Mouse (Mus musculus): Measurements from ENCODE around the gene R3hdm1. TPM values are rescaled to one million over a fixed set of nuclear protein-coding genes. Genes with fewer than 3 reads are reported as not detected.
A peak's percentile ranks its signal among the peaks of the same experiment; 100 is the strongest.

The R3hdm1 gene
- polyA plus RNA-seq, 1 experiment, result 32.6 TPM

GRCm38 (mm10) chr1:128223304-128223703 is 120.2 kb downstream of the R3hdm1 start:
- Histone ChIP-seq H3ac (ENCODE audit: control insufficient read depth, insufficient read length) (no peak overlapping the region), H3K4me3 (no peak overlapping the region), H3K27me3 (ENCODE audit: control insufficient read depth, insufficient read depth, insufficient read length) (no peaks in the 10 kb centered on the region), H3K4me2 (ENCODE audit: low read depth) (no peak overlapping the region), H3K79me2 (ENCODE audit: control insufficient read depth, insufficient read depth) (no peaks in the 10 kb centered on the region), H3K36me3 (ENCODE audit: control insufficient read depth, insufficient read depth) (peaks cover 46% of the 10 kb centered on the region)
- TF ChIP-seq CEBPB (IDR thresholded peaks at IDR 0.05; ENCODE audit: insufficient read depth, poor library complexity, severe bottlenecking), result no peak
- no peak for TF ChIP-seq MYOG (IDR thresholded peaks at IDR 0.05; ENCODE audit: control insufficient read depth in 1 of 3, insufficient read depth in 1 of 3, insufficient read length in 2 of 3, low read depth in 2 of 3)
- TF ChIP-seq TCF12 (IDR thresholded peaks at IDR 0.05; ENCODE audit: insufficient read depth, poor library complexity, severe bottlenecking), result no peak
- no peak for TF ChIP-seq POLR2A (IDR thresholded peaks at IDR 0.05; ENCODE audit: insufficient read length, low read depth)
- TF ChIP-seq TCF3 (IDR thresholded peaks at IDR 0.05; ENCODE audit: insufficient read length, low read depth), result no peak
- no peak for TF ChIP-seq MAX (IDR thresholded peaks at IDR 0.05; ENCODE audit: low read depth)
- no peak for TF ChIP-seq USF1 (IDR thresholded peaks at IDR 0.05; ENCODE audit: low read depth)
- TF ChIP-seq MYOD1 (IDR thresholded peaks at IDR 0.05; ENCODE audit: control insufficient read depth in 1 of 3, insufficient read length in 2 of 3, low read depth in 2 of 3), result no peak

- Histone ChIP-seq H3K27me3 (ENCODE audit: control insufficient read depth, insufficient read depth, insufficient read length) (no peaks in the 10 kb centered on the region), H3K79me2 (ENCODE audit: control insufficient read depth, insufficient read depth) (no peaks in the 10 kb centered on the region), H3K4me3 (no peak overlapping the region), H3ac (ENCODE audit: control insufficient read depth, insufficient read length) (no peak overlapping the region), H3K36me3 (ENCODE audit: control insufficient read depth, insufficient read depth) (peaks cover 52% of the 10 kb centered on the region), H3K4me2 (ENCODE audit: low read depth) (no peak overlapping the region)
- TF ChIP-seq CEBPB (IDR thresholded peaks at IDR 0.05; ENCODE audit: insufficient read depth, poor library complexity, severe bottlenecking) (no peak), REST (IDR thresholded peaks at IDR 0.05; ENCODE audit: insufficient read depth, insufficient read length) (no peak), POLR2A (IDR thresholded peaks at IDR 0.05; ENCODE audit: insufficient read length, low read depth) (no peak), TCF3 (IDR thresholded peaks at IDR 0.05; ENCODE audit: insufficient read length, low read depth) (no peak), E2F4 (IDR thresholded peaks at IDR 0.05; ENCODE audit: insufficient read depth) (no peak), TCF12 (IDR thresholded peaks at IDR 0.05; ENCODE audit: insufficient read depth, poor library complexity, severe bottlenecking) (no peak), POLR2AphosphoS2 (IDR thresholded peaks at IDR 0.05; ENCODE audit: insufficient read length, low read depth) (no peak), MYOD1 (IDR thresholded peaks at IDR 0.05; ENCODE audit: control insufficient read depth in 1 of 3, insufficient read length in 2 of 3, low read depth in 2 of 3) (no peak), USF1 (IDR thresholded peaks at IDR 0.05; ENCODE audit: low read depth) (no peak), MYOG (IDR thresholded peaks at IDR 0.05; ENCODE audit: control insufficient read depth in 1 of 3, insufficient read depth in 1 of 3, insufficient read length in 2 of 3, low read depth in 2 of 3) (no peak)
Observed at GRCm38 (mm10) chr1:128235181-128235580, 132.1 kb downstream of the R3hdm1 start.

- H3K36me3 ChIP-seq (ENCODE audit: control insufficient read depth, insufficient read depth), result peaks cover 6% of the 10 kb centered on the region
- H3K4me3 ChIP-seq, result peak within 1 kb of the TSS; percentile 85
- H3K79me2 ChIP-seq (ENCODE audit: control insufficient read depth, insufficient read depth), result peaks cover 39% of the 10 kb centered on the region
- H3ac ChIP-seq (ENCODE audit: control insufficient read depth, insufficient read length), result peak within 1 kb of the TSS; percentile 85
- no peaks in the 10 kb centered on the region for H3K27me3 ChIP-seq (ENCODE audit: control insufficient read depth, insufficient read depth, insufficient read length)
- TF ChIP-seq POLR2AphosphoS2 (IDR thresholded peaks at IDR 0.05; ENCODE audit: insufficient read length, low read depth) (no peak), POLR2A (IDR thresholded peaks at IDR 0.05; ENCODE audit: insufficient read length, low read depth) (no peak), MYOD1 (IDR thresholded peaks at IDR 0.05; ENCODE audit: control insufficient read depth in 1 of 3, insufficient read length in 2 of 3, low read depth in 2 of 3) (no peak), MAX (IDR thresholded peaks at IDR 0.05; ENCODE audit: low read depth) (no peak), MYOG (IDR thresholded peaks at IDR 0.05; ENCODE audit: control insufficient read depth in 1 of 3, insufficient read depth in 1 of 3, insufficient read length in 2 of 3, low read depth in 2 of 3) (no peak), TCF12 (IDR thresholded peaks at IDR 0.05; ENCODE audit: insufficient read depth, poor library complexity, severe bottlenecking) (no peak), REST (IDR thresholded peaks at IDR 0.05; ENCODE audit: insufficient read depth, insufficient read length) (no peak), SRF (IDR thresholded peaks at IDR 0.05; ENCODE audit: control insufficient read depth, insufficient read length, low read depth) (no peak), CEBPB (IDR thresholded peaks at IDR 0.05; ENCODE audit: insufficient read depth, poor library complexity, severe bottlenecking) (no peak), TCF3 (IDR thresholded peaks at IDR 0.05; ENCODE audit: insufficient read length, low read depth) (no peak), USF1 (IDR thresholded peaks at IDR 0.05; ENCODE audit: low read depth) (no peak)
- peak within 1 kb of the TSS; percentile 78 for H3K4me2 ChIP-seq (ENCODE audit: low read depth)
Observed at GRCm38 (mm10) chr1:128243627-128243995, 140.5 kb downstream of the R3hdm1 start, which contains the start of gene Ubxn4. Gene Ubxn4, plus strand, starts transcription at chr1:128243964.

- TF ChIP-seq POLR2A (IDR thresholded peaks at IDR 0.05; ENCODE audit: insufficient read length, low read depth), result peak; percentile 62
- TF ChIP-seq POLR2AphosphoS2 (IDR thresholded peaks at IDR 0.05; ENCODE audit: insufficient read length, low read depth), result peak; percentile 80
- TF ChIP-seq TCF3 (IDR thresholded peaks at IDR 0.05; ENCODE audit: insufficient read length, low read depth), result no peak
- no peak for TF ChIP-seq REST (IDR thresholded peaks at IDR 0.05; ENCODE audit: insufficient read depth, insufficient read length)
- TF ChIP-seq USF1 (IDR thresholded peaks at IDR 0.05; ENCODE audit: low read depth), result peak; percentile 87
- TF ChIP-seq SRF (IDR thresholded peaks at IDR 0.05; ENCODE audit: control insufficient read depth, insufficient read length, low read depth), result peak; percentile 10
- Histone ChIP-seq H3K36me3 (ENCODE audit: control insufficient read depth, insufficient read depth) (peaks cover 4% of the 10 kb centered on the region), H3K79me2 (ENCODE audit: control insufficient read depth, insufficient read depth) (peaks cover 45% of the 10 kb centered on the region), H3K4me2 (ENCODE audit: low read depth) (peak overlapping the region; percentile 78), H3K4me3 (peak overlapping the region; percentile 85), H3ac (ENCODE audit: control insufficient read depth, insufficient read length) (peak overlapping the region; percentile 85), H3K27me3 (ENCODE audit: control insufficient read depth, insufficient read depth, insufficient read length) (no peaks in the 10 kb centered on the region)
Observed at GRCm38 (mm10) chr1:128243996-128244726, 141.1 kb downstream of the R3hdm1 start.

All from myocyte (in vitro differentiated cells).